Mouse (Mus musculus) stomach, postnatal 0 days (tissue): Measurements from ENCODE around the gene Efna1.

Source experiments
- CTCF ChIP-seq: IDR thresholded peaks from 2 replicates; pipeline ENCODE4 v1.5.1; 2016; ENCODE audit warnings: antibody characterized with exemption, low read depth, mild to moderate bottlenecking, moderate library complexity
- EP300 ChIP-seq: optimal IDR thresholded peaks from 2 replicates; pipeline ENCODE3; 2016; ENCODE audit warnings: antibody characterized with exemption

GRCm38 (mm10) chr3:89225321-89225815, 55.6 kb downstream of the Efna1 start:
- TF ChIP-seq CTCF (no peak), EP300 (no peak)
